Mouse (Mus musculus) thymus, adult 2 months (tissue): ENCODE measurements around the gene Lman2l.

Experiments
- CTCF ChIP-seq: fragments of 200-500 bp; IDR thresholded peaks from 2 replicates; pipeline ENCODE4 v1.5.1; 2012; ENCODE audit warnings: mild to moderate bottlenecking, control low read depth, low read length, moderate library complexity, borderline replicate concordance; ENCODE audit not compliant: control insufficient read depth, poor library complexity, insufficient read depth; ENCODE audit errors: extremely low read depth
- POLR2A ChIP-seq: fragments of 200-500 bp; IDR thresholded peaks from 2 replicates; pipeline ENCODE4 v1.6.1; 2012; ENCODE audit warnings: mild to moderate bottlenecking, low read length, control low read depth, moderate library complexity; ENCODE audit not compliant: control insufficient read depth, poor library complexity, insufficient read depth; ENCODE audit errors: extremely low read depth

DNA sequence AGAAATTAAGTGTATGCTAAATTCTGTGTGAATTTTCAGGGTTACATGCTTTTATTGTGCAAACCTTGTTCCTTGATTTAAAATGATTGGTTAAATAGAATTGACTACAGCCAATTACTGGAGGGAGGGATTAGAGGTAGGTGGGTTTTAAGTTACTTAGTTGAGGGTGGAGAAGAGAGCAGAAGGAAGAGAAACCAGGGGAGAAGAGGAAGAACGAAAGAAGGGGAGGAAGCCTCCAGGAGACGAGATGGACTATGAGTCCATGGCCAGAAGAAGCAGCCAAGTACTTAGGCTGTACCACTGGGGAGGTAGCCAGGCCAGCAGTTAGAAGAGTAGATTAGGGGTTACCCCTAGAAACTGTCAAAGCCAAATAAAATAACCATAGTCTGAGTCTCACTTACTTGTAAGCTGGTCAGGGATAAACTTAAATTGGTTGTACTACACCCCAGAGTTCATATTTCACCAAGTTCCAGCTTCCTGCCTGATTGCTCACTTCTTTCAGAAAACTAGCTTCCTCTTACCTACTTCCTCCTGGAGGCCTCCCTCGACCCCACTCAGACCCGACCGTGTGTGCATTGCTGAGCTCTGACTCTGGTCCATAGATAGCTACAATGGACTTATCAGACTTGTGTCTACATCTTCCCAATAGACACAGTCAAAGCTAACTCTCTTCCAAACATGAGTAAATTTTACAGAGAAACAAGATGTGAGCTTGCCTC is 1.2 kb upstream of the Lman2l start:
- TF ChIP-seq CTCF (no peak), POLR2A (no peak)
